Mouse (Mus musculus) myocyte (in vitro differentiated cells): ENCODE measurements around the gene Smyd3. TPM values are rescaled to one million over a fixed set of nuclear protein-coding genes. Genes with fewer than 3 reads are reported as not detected.

ENCODE experiments used
- H3K27me3 ChIP-seq: one replicate; pipeline ENCODE4 v1.6.1; 2011; ENCODE audit not compliant: control insufficient read depth, insufficient read depth, insufficient read length
- H3K36me3 ChIP-seq: one replicate; pipeline ENCODE4 v1.6.1; 2011; ENCODE audit not compliant: control insufficient read depth, insufficient read depth
- H3K4me2 ChIP-seq: one replicate; pipeline ENCODE4 v1.6.1; 2011; ENCODE audit warnings: low read depth, control low read depth
- H3K4me3 ChIP-seq: one replicate; pipeline ENCODE4 v1.5.1; 2011; ENCODE audit warnings: mild to moderate bottlenecking, control low read depth, moderate library complexity
- H3K79me2 ChIP-seq: one replicate; pipeline ENCODE4 v1.6.1; 2011; ENCODE audit not compliant: control insufficient read depth, insufficient read depth
- H3ac ChIP-seq: one replicate; pipeline ENCODE4 v1.6.1; 2011; ENCODE audit not compliant: control insufficient read depth, insufficient read length
- CEBPB ChIP-seq: IDR thresholded peaks from 2 replicates; pipeline ENCODE4 v1.6.1; 2011; ENCODE audit warnings: mild to moderate bottlenecking, moderate library complexity; ENCODE audit not compliant: poor library complexity, insufficient read depth, severe bottlenecking
- E2F4 ChIP-seq: IDR thresholded peaks from one replicate; pipeline ENCODE4 v1.6.1; 2011; ENCODE audit warnings: mild to moderate bottlenecking, control low read depth, moderate library complexity; ENCODE audit not compliant: insufficient read depth
- MAX ChIP-seq: IDR thresholded peaks from one replicate; pipeline ENCODE4 v1.6.1; 2011; ENCODE audit warnings: low read depth, mild to moderate bottlenecking, control low read depth
- MYOD1 ChIP-seq, 3 experiments: IDR thresholded peaks; one replicate each; pipeline ENCODE4 v1.6.1; 2011; ENCODE audit warnings: control low read depth in 2 of 3, low read depth in 2 of 3, mild to moderate bottlenecking in 2 of 3, moderate library complexity in 1 of 3; ENCODE audit not compliant: insufficient read length in 2 of 3, control insufficient read depth in 1 of 3
- MYOG ChIP-seq, 3 experiments: IDR thresholded peaks; one replicate each; pipeline ENCODE4 v1.6.1; 2011; ENCODE audit warnings: control low read depth in 2 of 3, low read depth in 2 of 3, mild to moderate bottlenecking in 2 of 3; ENCODE audit not compliant: insufficient read length in 2 of 3, control insufficient read depth in 1 of 3, insufficient read depth in 1 of 3
- POLR2A ChIP-seq: IDR thresholded peaks from one replicate; pipeline ENCODE4 v1.6.1; 2011; ENCODE audit warnings: low read depth, mild to moderate bottlenecking, control low read depth, moderate library complexity; ENCODE audit not compliant: insufficient read length
- POLR2AphosphoS2 ChIP-seq: IDR thresholded peaks from one replicate; pipeline ENCODE4 v1.6.1; 2011; ENCODE audit warnings: low read depth, control low read depth; ENCODE audit not compliant: insufficient read length
- REST ChIP-seq: IDR thresholded peaks from one replicate; pipeline ENCODE4 v1.6.1; 2011; ENCODE audit warnings: mild to moderate bottlenecking, control low read depth, moderate library complexity; ENCODE audit not compliant: insufficient read depth, insufficient read length
- SRF ChIP-seq: IDR thresholded peaks from one replicate; pipeline ENCODE4 v1.6.1; 2011; ENCODE audit warnings: low read depth; ENCODE audit not compliant: control insufficient read depth, insufficient read length
- TCF12 ChIP-seq: IDR thresholded peaks from one replicate; pipeline ENCODE4 v1.6.1; 2011; ENCODE audit warnings: mild to moderate bottlenecking, control low read depth; ENCODE audit not compliant: poor library complexity, insufficient read depth, severe bottlenecking
- TCF3 ChIP-seq: IDR thresholded peaks from one replicate; pipeline ENCODE4 v1.6.1; 2011; ENCODE audit warnings: low read depth, control low read depth; ENCODE audit not compliant: insufficient read length
- USF1 ChIP-seq: IDR thresholded peaks from one replicate; pipeline ENCODE4 v1.6.1; 2011; ENCODE audit warnings: low read depth, mild to moderate bottlenecking, control low read depth, moderate library complexity
- polyA plus RNA-seq: library from polyadenylated mRNA; unstranded; fragments of >200 nt; fragmentation: generic; extraction: Trizol; gene quantifications from one replicate; pipeline ENCODE4 v1.2.1, GENCODE M21; 2012; ENCODE audit warnings: missing spikeins

Gene Smyd3
- polyA plus RNA-seq, 1 experiment, result 22.7 TPM

- no peak overlapping the region for H3K4me3 ChIP-seq
- TF ChIP-seq USF1 (no peak), POLR2A (no peak), MYOG (IDR thresholded peaks at IDR 0.05; ENCODE audit: control insufficient read depth in 1 of 3, insufficient read depth in 1 of 3, insufficient read length in 2 of 3, low read depth in 2 of 3) (no peak), TCF12 (no peak), CEBPB (no peak), POLR2AphosphoS2 (no peak), TCF3 (no peak), SRF (no peak), MAX (no peak), REST (no peak), E2F4 (no peak), MYOD1 (IDR thresholded peaks at IDR 0.05; ENCODE audit: control insufficient read depth in 1 of 3, insufficient read length in 2 of 3, low read depth in 2 of 3) (no peak)
- H3K27me3 ChIP-seq, result no peaks in the 10 kb centered on the region
- H3K79me2 ChIP-seq, result no peaks in the 10 kb centered on the region
- H3K4me2 ChIP-seq, result no peak overlapping the region
- no peaks in the 10 kb centered on the region for H3K36me3 ChIP-seq
- no peak overlapping the region for H3ac ChIP-seq
Observed at GRCm38 (mm10) chr1:179064601-179065293, 453.1 kb downstream of the Smyd3 start.

- no peak overlapping the region for H3ac ChIP-seq
- TF ChIP-seq USF1, result no peak
- TF ChIP-seq E2F4, result no peak
- no peak for TF ChIP-seq MAX
- TF ChIP-seq REST, result no peak
- TF ChIP-seq MYOD1 (IDR thresholded peaks at IDR 0.05; ENCODE audit: control insufficient read depth in 1 of 3, insufficient read length in 2 of 3, low read depth in 2 of 3), result no peak
- TF ChIP-seq TCF12, result no peak
- no peak for TF ChIP-seq POLR2AphosphoS2
- H3K4me2 ChIP-seq, result peak overlapping the region; percentile 28
Observed at GRCm38 (mm10) chr1:179061759-179062168, 456.1 kb downstream of the Smyd3 start.

GRCm38 (mm10) chr1:179061053-179061452, 456.8 kb downstream of the Smyd3 start:
- Histone ChIP-seq H3K4me3 (no peak overlapping the region), H3ac (no peak overlapping the region), H3K79me2 (no peaks in the 10 kb centered on the region), H3K27me3 (no peaks in the 10 kb centered on the region), H3K4me2 (peak overlapping the region; percentile 31), H3K36me3 (no peaks in the 10 kb centered on the region)
- TF ChIP-seq TCF3, result no peak
- TF ChIP-seq POLR2AphosphoS2, result no peak
- TF ChIP-seq USF1, result no peak
- no peak for TF ChIP-seq MYOD1 (IDR thresholded peaks at IDR 0.05; ENCODE audit: control insufficient read depth in 1 of 3, insufficient read length in 2 of 3, low read depth in 2 of 3)
- no peak for TF ChIP-seq CEBPB
- TF ChIP-seq POLR2A, result no peak
- no peak for TF ChIP-seq REST
- TF ChIP-seq MAX, result no peak

More at GRCm38 (mm10) chr1:179061759-179062168, 456.1 kb downstream of the Smyd3 start:
- Histone ChIP-seq H3K79me2 (no peaks in the 10 kb centered on the region), H3K27me3 (no peaks in the 10 kb centered on the region), H3K36me3 (no peaks in the 10 kb centered on the region), H3K4me3 (no peak overlapping the region)

- TF ChIP-seq MYOD1 (IDR thresholded peaks at IDR 0.05; ENCODE audit: control insufficient read depth in 1 of 3, insufficient read length in 2 of 3, low read depth in 2 of 3) (no peak), MAX (no peak), MYOG (IDR thresholded peaks at IDR 0.05; ENCODE audit: control insufficient read depth in 1 of 3, insufficient read depth in 1 of 3, insufficient read length in 2 of 3, low read depth in 2 of 3) (no peak), CEBPB (no peak)
- Histone ChIP-seq H3K4me2 (peak overlapping the region; percentile 31), H3K27me3 (no peaks in the 10 kb centered on the region), H3ac (no peak overlapping the region), H3K79me2 (no peaks in the 10 kb centered on the region), H3K4me3 (no peak overlapping the region), H3K36me3 (no peaks in the 10 kb centered on the region)
Observed at GRCm38 (mm10) chr1:179060113-179060955, 457.5 kb downstream of the Smyd3 start.
